Mouse (Mus musculus): ENCODE data around the gene Nav1.
A peak's percentile ranks its signal among the peaks of the same experiment; 100 is the strongest.

The Nav1 gene

GRCm38 (mm10) chr1:135581001-135581400 lies 26.1 kb downstream of the Nav1 start:
- no peak for DNase-seq

GRCm38 (mm10) chr1:135579111-135579510 lies 28.0 kb downstream of the Nav1 start:
- no peak for DNase-seq

- no peak for DNase-seq
Measured at GRCm38 (mm10) chr1:135577793-135578192, 29.3 kb downstream of the Nav1 start.

- no peak for DNase-seq
Measured at GRCm38 (mm10) chr1:135575393-135575792, 31.7 kb downstream of the Nav1 start.

GRCm38 (mm10) chr1:135574451-135575208 lies 32.5 kb downstream of the Nav1 start:
- DNase-seq, result no peak

- DNase-seq, result no peak
Measured at GRCm38 (mm10) chr1:135572139-135572892, 34.8 kb downstream of the Nav1 start.

- no peak for DNase-seq
Measured at GRCm38 (mm10) chr1:135568087-135568486, 39.0 kb downstream of the Nav1 start.

- no peak for DNase-seq
Measured at GRCm38 (mm10) chr1:135566611-135567010, 40.5 kb downstream of the Nav1 start.

GRCm38 (mm10) chr1:135565775-135566174 lies 41.3 kb downstream of the Nav1 start:
- no peak for DNase-seq

- DNase-seq, result no peak
Measured at GRCm38 (mm10) chr1:135564660-135565519, 42.2 kb downstream of the Nav1 start.

- DNase-seq, result peak; percentile 60
Measured at GRCm38 (mm10) chr1:135563781-135564414, 43.2 kb downstream of the Nav1 start.

- DNase-seq, result peak; percentile 35
Measured at GRCm38 (mm10) chr1:135562982-135563650, 44.0 kb downstream of the Nav1 start.

GRCm38 (mm10) chr1:135562115-135562514 lies 45.0 kb downstream of the Nav1 start:
- DNase-seq, result peak; percentile 82

GRCm38 (mm10) chr1:135561282-135561681 lies 45.8 kb downstream of the Nav1 start:
- no peak for DNase-seq

- DNase-seq, result peak; percentile 39
Measured at GRCm38 (mm10) chr1:135557976-135558375, 49.1 kb downstream of the Nav1 start.

GRCm38 (mm10) chr1:135555885-135556284 lies 51.2 kb downstream of the Nav1 start:
- DNase-seq, result no peak

- DNase-seq, result no peak
Measured at GRCm38 (mm10) chr1:135554632-135555260, 52.3 kb downstream of the Nav1 start.

GRCm38 (mm10) chr1:135553615-135554014 lies 53.5 kb downstream of the Nav1 start:
- no peak for DNase-seq

- DNase-seq, result no peak
Measured at GRCm38 (mm10) chr1:135553154-135553553, 53.9 kb downstream of the Nav1 start.

GRCm38 (mm10) chr1:135550886-135551285 lies 56.2 kb downstream of the Nav1 start:
- no peak for DNase-seq

- peak; percentile 94 for DNase-seq
Measured at GRCm38 (mm10) chr1:135548750-135549149, 58.3 kb downstream of the Nav1 start.

- DNase-seq, result no peak
Measured at GRCm38 (mm10) chr1:135546099-135546498, 61.0 kb downstream of the Nav1 start.
